Mouse (Mus musculus) thymus, adult 2 months (tissue): ENCODE results near the gene Aftph.

Experiments
- CTCF ChIP-seq: fragments of 200-500 bp; IDR thresholded peaks from 2 replicates; pipeline ENCODE4 v1.5.1; 2012; ENCODE audit warnings: mild to moderate bottlenecking, control low read depth, low read length, moderate library complexity, borderline replicate concordance; ENCODE audit not compliant: control insufficient read depth, poor library complexity, insufficient read depth; ENCODE audit errors: extremely low read depth
- POLR2A ChIP-seq: fragments of 200-500 bp; IDR thresholded peaks from 2 replicates; pipeline ENCODE4 v1.6.1; 2012; ENCODE audit warnings: mild to moderate bottlenecking, low read length, control low read depth, moderate library complexity; ENCODE audit not compliant: control insufficient read depth, poor library complexity, insufficient read depth; ENCODE audit errors: extremely low read depth

DNA sequence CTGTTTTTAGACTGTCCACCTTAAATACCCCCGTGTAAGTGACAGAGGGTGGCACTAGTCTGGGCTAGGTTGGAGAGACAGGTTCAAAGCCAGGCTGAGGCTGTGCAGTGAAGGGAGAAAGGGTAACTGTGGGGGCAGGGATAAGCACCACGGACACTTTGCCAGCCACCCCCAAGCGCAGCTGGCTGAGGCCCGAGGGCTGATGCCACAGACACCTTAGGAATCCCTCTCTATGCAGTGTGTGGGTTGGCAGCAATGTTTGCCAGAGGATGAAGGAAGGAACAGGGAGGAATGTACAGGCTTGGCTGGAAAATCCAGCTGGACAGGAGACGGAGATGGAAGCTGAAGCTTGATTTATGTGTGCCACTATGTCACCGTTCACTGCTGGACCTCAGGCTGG lies 68.9 kb downstream of the Aftph start:
- no peak for TF ChIP-seq CTCF
- TF ChIP-seq POLR2A = no peak
